Mouse (Mus musculus): Measurements from ENCODE around the gene Celsr1.

The Celsr1 gene

GRCm38 (mm10) chr15:86034781-86035360, 1.3 kb upstream of the Celsr1 start:
- in situ Hi-C loops (cut with MboI): loop anchor here (5.0 kb wide), 1 partner anchor 128 kb away; no protein-coding TSS in a partner anchor

GRCm38 (mm10) chr15:86034021-86034523, 495 bp upstream of the Celsr1 start:
- in situ Hi-C loops (cut with MboI): no loop called here

GRCm38 (mm10) chr15:86032811-86033190, 776 bp downstream of the Celsr1 start:
- in situ Hi-C loops (cut with MboI): no loop called here

GRCm38 (mm10) chr15:86029981-86030380, 3.6 kb downstream of the Celsr1 start:
- in situ Hi-C loops (cut with MboI): no loop called here

GRCm38 (mm10) chr15:86027871-86028270, 5.7 kb downstream of the Celsr1 start:
- in situ Hi-C loops (cut with MboI): no loop called here

GRCm38 (mm10) chr15:86021971-86022370, 11.6 kb downstream of the Celsr1 start:
- in situ Hi-C loops (cut with MboI): no loop called here

GRCm38 (mm10) chr15:86021301-86021700, 12.3 kb downstream of the Celsr1 start:
- in situ Hi-C loops (cut with MboI): no loop called here

GRCm38 (mm10) chr15:86020008-86020407, 13.6 kb downstream of the Celsr1 start:
- in situ Hi-C loops (cut with MboI): no loop called here

- in situ Hi-C loops (cut with MboI): no loop called here
These were observed 14.6 kb downstream of the Celsr1 start for GRCm38 (mm10) chr15:86018753-86019512.

- in situ Hi-C loops (cut with MboI): no loop called here
These were observed 16.2 kb downstream of the Celsr1 start for GRCm38 (mm10) chr15:86017336-86017735.

- in situ Hi-C loops (cut with MboI): no loop called here
These were observed 17.6 kb downstream of the Celsr1 start for GRCm38 (mm10) chr15:86015860-86016541.

GRCm38 (mm10) chr15:86015026-86015425, 18.6 kb downstream of the Celsr1 start:
- in situ Hi-C loops (cut with MboI): no loop called here

GRCm38 (mm10) chr15:86013656-86014055, 19.9 kb downstream of the Celsr1 start:
- in situ Hi-C loops (cut with MboI): no loop called here

- in situ Hi-C loops (cut with MboI): no loop called here
These were observed 20.4 kb downstream of the Celsr1 start for GRCm38 (mm10) chr15:86013130-86013529.

- in situ Hi-C loops (cut with MboI): no loop called here
These were observed 25.9 kb downstream of the Celsr1 start for GRCm38 (mm10) chr15:86007690-86008121.

GRCm38 (mm10) chr15:86005691-86006525, 27.7 kb downstream of the Celsr1 start:
- in situ Hi-C loops (cut with MboI): no loop called here

GRCm38 (mm10) chr15:86004048-86004447, 29.5 kb downstream of the Celsr1 start:
- in situ Hi-C loops (cut with MboI): no loop called here

GRCm38 (mm10) chr15:86000706-86001292, 32.8 kb downstream of the Celsr1 start:
- in situ Hi-C loops (cut with MboI): no loop called here

- in situ Hi-C loops (cut with MboI): no loop called here
These were observed 34.9 kb downstream of the Celsr1 start for GRCm38 (mm10) chr15:85998525-85999230.

GRCm38 (mm10) chr15:85996031-85996765, 37.4 kb downstream of the Celsr1 start:
- in situ Hi-C loops (cut with MboI): no loop called here

Measured in mature B cell (primary cell).